Mouse (Mus musculus): ENCODE data around the gene Actg2.

GRCm38 (mm10) chr6:83471739-83472138, 64.3 kb downstream of the Actg2 start:
- TF ChIP-seq CTCF (IDR thresholded peaks at IDR 0.05; ENCODE audit: borderline replicate concordance, insufficient read depth, low read depth, low read length) (no peak), POLR2A (IDR thresholded peaks at IDR 0.05; ENCODE audit: borderline replicate concordance, insufficient read depth, low read length) (no peak)
